Mouse (Mus musculus) embryonic fibroblast, embryonic 13.5 days (primary cell): ENCODE data around the gene Glt1d1.

ENCODE experiments used
- CTCF ChIP-seq: IDR thresholded peaks from 2 replicates; pipeline ENCODE4 v1.5.1; 2011; ENCODE audit warnings: mild to moderate bottlenecking, control low read depth, low read length, moderate library complexity, borderline replicate concordance; ENCODE audit not compliant: insufficient read depth
- POLR2A ChIP-seq: IDR thresholded peaks from 2 replicates; pipeline ENCODE4 v1.6.1; 2011; ENCODE audit warnings: low read depth, mild to moderate bottlenecking, control low read depth, low read length, moderate library complexity

GRCm38 (mm10) chr5:127612397-127612796 is 19.7 kb upstream of the Glt1d1 start:
- TF ChIP-seq POLR2A (no peak), CTCF (no peak)
